Mouse (Mus musculus): ENCODE data around the gene Daam2. TPM values are rescaled to one million over a fixed set of nuclear protein-coding genes. Genes with fewer than 3 reads are reported as not detected.
A peak's percentile ranks its signal among the peaks of the same experiment; 100 is the strongest.

Gene Daam2
- polyA plus RNA-seq, 1 experiment from 2014 or later = 6.1 TPM

- DNase-seq (ENCODE audit: low spot score) = no peak
- no peak overlapping the region for H3K27ac ChIP-seq (ENCODE audit: low read depth)
- H3K4me2 ChIP-seq (ENCODE audit: low read length) = no peak overlapping the region
- H3K9ac ChIP-seq (ENCODE audit: low read length) = no peak overlapping the region
- H3K9me3 ChIP-seq (ENCODE audit: control insufficient read depth, low read length) = no peaks in the 10 kb centered on the region
- no peaks in the 10 kb centered on the region for H3K36me3 ChIP-seq (ENCODE audit: control insufficient read depth, insufficient read depth, low read length)
- no peaks in the 10 kb centered on the region; the same call in 1 of the 2 replicates for H3K4me1 ChIP-seq (replicated peaks; ENCODE audit: control insufficient read depth, insufficient read depth, low read length)
- 81% methylated on average over 4 of the region's 4 CpGs for WGBS
- H3K4me3 ChIP-seq (ENCODE audit: low read depth, low read length) = no peak overlapping the region
- H3K27me3 ChIP-seq (replicated peaks; ENCODE audit: control insufficient read depth, insufficient read depth, low read length) = no peaks in the 10 kb centered on the region
- no peak for ATAC-seq (replicated peaks; ENCODE audit: low FRiP score, low TSS enrichment, low read depth)
Observed at GRCm38 (mm10) chr17:49545997-49546396, 18.1 kb downstream of the Daam2 start.

DNA sequence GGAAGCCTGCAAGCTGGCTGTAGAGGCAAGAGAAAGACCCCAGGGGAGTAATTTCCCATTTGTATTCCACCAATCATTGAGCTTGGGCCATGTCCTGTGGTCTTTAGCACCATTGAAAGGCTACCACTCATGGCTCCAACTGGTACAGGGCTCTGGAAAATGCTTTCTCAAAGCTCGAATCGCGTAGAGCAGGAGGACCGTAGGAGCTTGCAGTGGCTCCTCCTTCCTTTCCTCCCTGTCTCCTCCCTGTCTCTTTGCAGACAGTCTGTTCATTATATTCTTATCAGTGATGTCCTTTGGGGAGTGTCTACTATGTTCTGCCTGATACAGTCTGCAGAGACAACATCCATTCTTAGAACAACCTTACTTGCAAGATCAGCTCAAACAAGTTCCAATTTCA is 18.7 kb downstream of the Daam2 start:
- Histone ChIP-seq H3K36me3 (ENCODE audit: control insufficient read depth, insufficient read depth, low read length) (no peaks in the 10 kb centered on the region), H3K27me3 (replicated peaks; ENCODE audit: control insufficient read depth, insufficient read depth, low read length) (no peaks in the 10 kb centered on the region), H3K4me2 (ENCODE audit: low read length) (no peak overlapping the region), H3K4me3 (ENCODE audit: low read depth, low read length) (no peak overlapping the region), H3K9ac (ENCODE audit: low read length) (no peak overlapping the region), H3K27ac (ENCODE audit: low read depth) (no peak overlapping the region), H3K9me3 (ENCODE audit: control insufficient read depth, low read length) (no peaks in the 10 kb centered on the region), H3K4me1 (replicated peaks; ENCODE audit: control insufficient read depth, insufficient read depth, low read length) (no peaks in the 10 kb centered on the region; the same call in 1 of the 2 replicates)
- ATAC-seq (replicated peaks; ENCODE audit: low FRiP score, low TSS enrichment, low read depth) (no peak), DNase-seq (ENCODE audit: low spot score) (no peak)
- 64% methylated on average over 4 of the region's 4 CpGs for WGBS

- no peak overlapping the region for H3K4me2 ChIP-seq (ENCODE audit: low read length)
- no peaks in the 10 kb centered on the region for H3K27me3 ChIP-seq (replicated peaks; ENCODE audit: control insufficient read depth, insufficient read depth, low read length)
- H3K4me3 ChIP-seq (ENCODE audit: low read depth, low read length) = no peak overlapping the region
- no peaks in the 10 kb centered on the region for H3K36me3 ChIP-seq (ENCODE audit: control insufficient read depth, insufficient read depth, low read length)
- ATAC-seq (replicated peaks; ENCODE audit: low FRiP score, low TSS enrichment, low read depth) = no peak
- H3K4me1 ChIP-seq (replicated peaks; ENCODE audit: control insufficient read depth, insufficient read depth, low read length) = peaks cover 2% of the 10 kb centered on the region; the same call in 1 of the 2 replicates
- H3K27ac ChIP-seq (ENCODE audit: low read depth) = no peak overlapping the region
- 90% methylated on average over 2 of the region's 2 CpGs for WGBS
- H3K9ac ChIP-seq (ENCODE audit: low read length) = no peak overlapping the region
- no peak for DNase-seq (ENCODE audit: low spot score)
- no peaks in the 10 kb centered on the region for H3K9me3 ChIP-seq (ENCODE audit: control insufficient read depth, low read length)
Observed at GRCm38 (mm10) chr17:49544561-49544960, 19.6 kb downstream of the Daam2 start.

- no peaks in the 10 kb centered on the region for H3K27me3 ChIP-seq (replicated peaks; ENCODE audit: control insufficient read depth, insufficient read depth, low read length)
- DNase-seq (ENCODE audit: low spot score) (no peak), ATAC-seq (replicated peaks; ENCODE audit: low FRiP score, low TSS enrichment, low read depth) (no peak)
- H3K27ac ChIP-seq (ENCODE audit: low read depth) = no peak overlapping the region
- H3K9me3 ChIP-seq (ENCODE audit: control insufficient read depth, low read length) = no peaks in the 10 kb centered on the region
- no peak overlapping the region for H3K9ac ChIP-seq (ENCODE audit: low read length)
- H3K4me1 ChIP-seq (replicated peaks; ENCODE audit: control insufficient read depth, insufficient read depth, low read length) = peaks cover 15% of the 10 kb centered on the region
- H3K4me2 ChIP-seq (ENCODE audit: low read length) = no peak overlapping the region
- H3K36me3 ChIP-seq (ENCODE audit: control insufficient read depth, insufficient read depth, low read length) = no peaks in the 10 kb centered on the region
- no peak overlapping the region for H3K4me3 ChIP-seq (ENCODE audit: low read depth, low read length)
- 61% methylated on average over 14 of the region's 14 CpGs for WGBS
Observed at GRCm38 (mm10) chr17:49540706-49541105, 23.4 kb downstream of the Daam2 start.

DNA sequence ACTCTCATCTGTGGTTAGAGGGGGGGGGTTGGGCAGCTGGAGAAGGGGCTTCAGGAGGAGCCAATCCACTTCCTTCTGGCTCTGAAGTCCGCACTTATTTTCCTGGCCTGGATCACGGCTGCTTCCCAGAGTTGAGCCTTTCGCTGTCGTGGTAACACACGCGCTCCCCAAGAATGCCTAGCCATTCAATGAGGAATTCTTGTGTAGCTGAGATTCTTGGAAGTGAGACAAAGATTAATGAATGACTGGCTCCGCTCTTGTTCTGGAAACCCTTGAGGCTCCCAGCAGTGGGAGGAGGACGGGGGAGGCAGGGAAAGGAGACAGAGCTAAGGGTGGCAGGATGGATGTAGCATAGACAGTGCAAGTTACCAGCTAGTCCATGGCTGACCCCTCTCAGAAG is 24.9 kb downstream of the Daam2 start:
- H3K4me2 ChIP-seq (ENCODE audit: low read length) = no peak overlapping the region; the same call in 1 of the 2 replicates
- peaks cover 20% of the 10 kb centered on the region for H3K4me1 ChIP-seq (replicated peaks; ENCODE audit: control insufficient read depth, insufficient read depth, low read length)
- H3K27me3 ChIP-seq (replicated peaks; ENCODE audit: control insufficient read depth, insufficient read depth, low read length) = no peaks in the 10 kb centered on the region
- no peak overlapping the region for H3K27ac ChIP-seq (ENCODE audit: low read depth)
- no peak overlapping the region for H3K4me3 ChIP-seq (ENCODE audit: low read depth, low read length)
- 16% methylated on average over 8 of the region's 8 CpGs for WGBS
- no peaks in the 10 kb centered on the region for H3K9me3 ChIP-seq (ENCODE audit: control insufficient read depth, low read length)
- DNase-seq (ENCODE audit: low spot score) (peak; percentile 65), ATAC-seq (replicated peaks; ENCODE audit: low FRiP score, low TSS enrichment, low read depth) (peak; percentile 58)
- H3K9ac ChIP-seq (ENCODE audit: low read length) = no peak overlapping the region
- H3K36me3 ChIP-seq (ENCODE audit: control insufficient read depth, insufficient read depth, low read length) = no peaks in the 10 kb centered on the region

- Histone ChIP-seq H3K27me3 (replicated peaks; ENCODE audit: control insufficient read depth, insufficient read depth, low read length) (no peaks in the 10 kb centered on the region), H3K4me3 (ENCODE audit: low read depth, low read length) (no peak overlapping the region), H3K9ac (ENCODE audit: low read length) (no peak overlapping the region), H3K9me3 (ENCODE audit: control insufficient read depth, low read length) (no peaks in the 10 kb centered on the region), H3K4me1 (replicated peaks; ENCODE audit: control insufficient read depth, insufficient read depth, low read length) (peaks cover 25% of the 10 kb centered on the region), H3K4me2 (ENCODE audit: low read length) (no peak overlapping the region), H3K27ac (ENCODE audit: low read depth) (peak overlapping the region; percentile 20; the same call in 1 of the 2 replicates), H3K36me3 (ENCODE audit: control insufficient read depth, insufficient read depth, low read length) (no peaks in the 10 kb centered on the region)
- ATAC-seq (replicated peaks; ENCODE audit: low FRiP score, low TSS enrichment, low read depth) (no peak), DNase-seq (ENCODE audit: low spot score) (no peak)
- 24% methylated on average over 4 of the region's 4 CpGs for WGBS
Observed at GRCm38 (mm10) chr17:49535580-49535979, 28.6 kb downstream of the Daam2 start.

- ATAC-seq (replicated peaks; ENCODE audit: low FRiP score, low TSS enrichment, low read depth) (no peak), DNase-seq (ENCODE audit: low spot score) (no peak)
- no peaks in the 10 kb centered on the region for H3K27me3 ChIP-seq (replicated peaks; ENCODE audit: control insufficient read depth, insufficient read depth, low read length)
- H3K4me3 ChIP-seq (ENCODE audit: low read depth, low read length) = no peak overlapping the region
- peaks cover 20% of the 10 kb centered on the region for H3K4me1 ChIP-seq (replicated peaks; ENCODE audit: control insufficient read depth, insufficient read depth, low read length)
- H3K9me3 ChIP-seq (ENCODE audit: control insufficient read depth, low read length) = no peaks in the 10 kb centered on the region
- no peaks in the 10 kb centered on the region for H3K36me3 ChIP-seq (ENCODE audit: control insufficient read depth, insufficient read depth, low read length)
- WGBS = 46% methylated on average over 9 of the region's 9 CpGs
- H3K27ac ChIP-seq (ENCODE audit: low read depth) = no peak overlapping the region
- H3K9ac ChIP-seq (ENCODE audit: low read length) = no peak overlapping the region
- no peak overlapping the region for H3K4me2 ChIP-seq (ENCODE audit: low read length)
Observed at GRCm38 (mm10) chr17:49534267-49534719, 29.9 kb downstream of the Daam2 start.

- ATAC-seq (replicated peaks; ENCODE audit: low FRiP score, low TSS enrichment, low read depth) (no peak), DNase-seq (ENCODE audit: low spot score) (no peak)
- WGBS = 86% methylated on average over 5 of the region's 5 CpGs
- no peaks in the 10 kb centered on the region for H3K9me3 ChIP-seq (ENCODE audit: control insufficient read depth, low read length)
- no peak overlapping the region for H3K4me2 ChIP-seq (ENCODE audit: low read length)
- H3K4me3 ChIP-seq (ENCODE audit: low read depth, low read length) = no peak overlapping the region
- H3K9ac ChIP-seq (ENCODE audit: low read length) = no peak overlapping the region
- H3K36me3 ChIP-seq (ENCODE audit: control insufficient read depth, insufficient read depth, low read length) = no peaks in the 10 kb centered on the region
- H3K27ac ChIP-seq (ENCODE audit: low read depth) = no peak overlapping the region
- H3K27me3 ChIP-seq (replicated peaks; ENCODE audit: control insufficient read depth, insufficient read depth, low read length) = no peaks in the 10 kb centered on the region
- peaks cover 13% of the 10 kb centered on the region for H3K4me1 ChIP-seq (replicated peaks; ENCODE audit: control insufficient read depth, insufficient read depth, low read length)
Observed at GRCm38 (mm10) chr17:49531661-49532060, 32.5 kb downstream of the Daam2 start.

DNA sequence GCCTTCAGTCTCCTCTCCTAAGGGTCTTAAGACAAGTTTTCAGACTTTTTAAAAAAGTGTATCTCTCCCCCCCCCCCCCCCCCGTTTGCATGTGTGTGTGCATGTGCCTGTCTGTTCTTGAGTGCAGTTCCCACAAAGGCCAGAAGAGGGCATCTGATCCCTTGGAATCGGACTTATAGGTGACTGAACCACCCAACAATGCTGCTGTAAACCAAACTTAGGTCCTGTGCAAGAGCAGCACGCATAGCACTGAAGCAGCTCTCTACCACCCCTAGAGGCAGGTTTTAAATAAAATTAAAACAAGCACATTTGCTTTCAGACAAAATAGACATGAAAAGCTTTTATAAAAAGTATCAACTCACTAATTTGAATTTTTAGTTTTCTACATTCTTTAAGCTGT is 33.9 kb downstream of the Daam2 start:
- Histone ChIP-seq H3K36me3 (ENCODE audit: control insufficient read depth, insufficient read depth, low read length) (no peaks in the 10 kb centered on the region), H3K27me3 (replicated peaks; ENCODE audit: control insufficient read depth, insufficient read depth, low read length) (no peaks in the 10 kb centered on the region), H3K4me1 (replicated peaks; ENCODE audit: control insufficient read depth, insufficient read depth, low read length) (peaks cover 10% of the 10 kb centered on the region; the same call in 1 of the 2 replicates), H3K27ac (ENCODE audit: low read depth) (no peak overlapping the region), H3K9me3 (ENCODE audit: control insufficient read depth, low read length) (no peaks in the 10 kb centered on the region), H3K9ac (ENCODE audit: low read length) (no peak overlapping the region), H3K4me2 (ENCODE audit: low read length) (no peak overlapping the region), H3K4me3 (ENCODE audit: low read depth, low read length) (no peak overlapping the region)
- 34% methylated on average over 3 of the region's 3 CpGs for WGBS
- ATAC-seq (replicated peaks; ENCODE audit: low FRiP score, low TSS enrichment, low read depth) (no peak), DNase-seq (ENCODE audit: low spot score) (no peak)

All from intestine, embryonic 14.5 days (tissue).